7 mouse cellular contexts compared by ENCODE assay signal in genomic region chr5:125267150-125267961, GRCm38 (mm10).
A peak's percentile ranks its signal among the peaks of the same experiment; 100 is the strongest.
DNase-seq lines count a peak whose midpoint lies in the region; ATAC-seq and TF ChIP-seq lines count a peak whose summit lies in the region.

No protein-coding gene starts in this region.

- no peak for TF ChIP-seq POLR2A in myocyte (IDR thresholded peaks at IDR 0.05; ENCODE audit: insufficient read length, low read depth)

- H3K36me3 ChIP-seq in hindbrain, postnatal 0 days (ENCODE audit: insufficient read depth, low read length): no peaks in the 10 kb centered on the region
- no peaks in the 10 kb centered on the region for H3K36me3 ChIP-seq in liver, embryonic 11.5 days (ENCODE audit: control insufficient read depth, insufficient read depth, low read length)
- H3K36me3 ChIP-seq in myocyte (ENCODE audit: control insufficient read depth, insufficient read depth): no peaks in the 10 kb centered on the region

- WGBS in hindbrain, postnatal 0 days: 11% methylated on average over 35 of the region's 35 CpGs
- WGBS in liver, embryonic 11.5 days: 42% methylated on average over 35 of the region's 35 CpGs

- no peak for TF ChIP-seq CTCF in hindbrain, postnatal 0 days (IDR thresholded peaks at IDR 0.05; ENCODE audit: low read depth)

- peaks cover 5% of the 10 kb centered on the region for H3K4me1 ChIP-seq in hindbrain, postnatal 0 days (ENCODE audit: insufficient read depth, low read length)
- H3K4me1 ChIP-seq in liver, embryonic 11.5 days (replicated peaks; ENCODE audit: control insufficient read depth, insufficient read depth, low read length): peaks cover 8% of the 10 kb centered on the region

- H3K4me3 ChIP-seq in hindbrain, postnatal 0 days (ENCODE audit: low read length): no peak overlapping the region
- H3K4me3 ChIP-seq in liver, embryonic 11.5 days (ENCODE audit: low read depth, low read length): peak overlapping the region; percentile 16; the same call in 1 of the 2 replicates
- H3K4me3 ChIP-seq in myocyte: no peak overlapping the region

- no peaks in the 10 kb centered on the region for H3K79me2 ChIP-seq in myocyte (ENCODE audit: control insufficient read depth, insufficient read depth)

- no peaks in the 10 kb centered on the region for H3K9me3 ChIP-seq in hindbrain, postnatal 0 days (ENCODE audit: low read length)
- no peaks in the 10 kb centered on the region; the same call in 1 of the 2 replicates for H3K9me3 ChIP-seq in liver, embryonic 11.5 days (ENCODE audit: control insufficient read depth, low read length)

- H3K27ac ChIP-seq in hindbrain, postnatal 0 days: peak overlapping the region; percentile 73
- no peak overlapping the region for H3K27ac ChIP-seq in liver, embryonic 11.5 days (ENCODE audit: low read depth, low read length)

- H3ac ChIP-seq in myocyte (ENCODE audit: control insufficient read depth, insufficient read length): no peak overlapping the region

- DNase-seq in CD4-positive helper T cell, adult 2 months (ENCODE audit: low read depth, low spot score): peak; percentile 8
- peak; percentile 91 for DNase-seq in adrenal gland, postnatal 14 days
- peak; percentile 82 for DNase-seq in gastrocnemius, postnatal 14 days
- peak; percentile 81 for DNase-seq in hindbrain, postnatal 0 days (ENCODE audit: low spot score)
- DNase-seq in liver, embryonic 11.5 days (ENCODE audit: low spot score): no peak

- no peaks in the 10 kb centered on the region for H3K27me3 ChIP-seq in hindbrain, postnatal 0 days (ENCODE audit: insufficient read depth, low read length)
- no peaks in the 10 kb centered on the region for H3K27me3 ChIP-seq in liver, embryonic 11.5 days (replicated peaks; ENCODE audit: control insufficient read depth, insufficient read depth, low read length)
- H3K27me3 ChIP-seq in myocyte (ENCODE audit: control insufficient read depth, insufficient read depth, insufficient read length): no peaks in the 10 kb centered on the region

- H3K9ac ChIP-seq in hindbrain, postnatal 0 days (replicated peaks; ENCODE audit: low read length): peak overlapping the region; percentile 28; the same call in 1 of the 2 replicates
- no peak overlapping the region for H3K9ac ChIP-seq in liver, embryonic 11.5 days (ENCODE audit: low read depth, low read length)

- ATAC-seq in hindbrain, postnatal 0 days: peak; percentile 29
- ATAC-seq in liver, embryonic 11.5 days (replicated peaks; ENCODE audit: low FRiP score): no peak
- ATAC-seq in erythroid progenitor cell, adult 5-6 weeks (replicated peaks; ENCODE audit: low FRiP score, poor library complexity, severe bottlenecking): no peak

- H3K4me2 ChIP-seq in hindbrain, postnatal 0 days (ENCODE audit: low read depth, low read length): peak overlapping the region; percentile 41
- H3K4me2 ChIP-seq in liver, embryonic 11.5 days: peak overlapping the region; percentile 51
- H3K4me2 ChIP-seq in myocyte (ENCODE audit: low read depth): peak overlapping the region; percentile 18

- intact Hi-C loops in gastrocnemius, postnatal 14 days (cut with DNase I; ENCODE audit: low total_unique reads): loop anchor here (5.0 to 10.0 kb wide), 3 partner anchors 63 to 355 kb away; no protein-coding TSS in a partner anchor

TF ChIP-seq in myocyte, 11 proteins besides CTCF, POLR2A, EP300 and RAD21:
- TF ChIP-seq CEBPB (IDR thresholded peaks at IDR 0.05; ENCODE audit: insufficient read depth, poor library complexity, severe bottlenecking) (no peak), REST (IDR thresholded peaks at IDR 0.05; ENCODE audit: insufficient read depth, insufficient read length) (no peak), MAX (IDR thresholded peaks at IDR 0.05; ENCODE audit: low read depth) (no peak), E2F4 (IDR thresholded peaks at IDR 0.05; ENCODE audit: insufficient read depth) (no peak), MYOG (IDR thresholded peaks at IDR 0.05; ENCODE audit: control insufficient read depth in 1 of 3, insufficient read depth in 1 of 3, insufficient read length in 2 of 3, low read depth in 2 of 3) (no peak), POLR2AphosphoS2 (IDR thresholded peaks at IDR 0.05; ENCODE audit: insufficient read length, low read depth) (no peak), MYOD1 (IDR thresholded peaks at IDR 0.05; ENCODE audit: control insufficient read depth in 1 of 3, insufficient read length in 2 of 3, low read depth in 2 of 3) (no peak), TCF3 (IDR thresholded peaks at IDR 0.05; ENCODE audit: insufficient read length, low read depth) (no peak), USF1 (IDR thresholded peaks at IDR 0.05; ENCODE audit: low read depth) (no peak), TCF12 (IDR thresholded peaks at IDR 0.05; ENCODE audit: insufficient read depth, poor library complexity, severe bottlenecking) (no peak), SRF (IDR thresholded peaks at IDR 0.05; ENCODE audit: control insufficient read depth, insufficient read length, low read depth) (no peak)
